Mouse (Mus musculus): ENCODE results near the gene Rnf141.
A peak's percentile ranks its signal among the peaks of the same experiment; 100 is the strongest.

Rnf141 gene

GRCm38 (mm10) chr7:110833024-110833423 is 11.2 kb downstream of the Rnf141 start:
- no peak for DNase-seq (ENCODE audit: low spot score)

- no peak for DNase-seq (ENCODE audit: low spot score)
These were observed 20.0 kb downstream of the Rnf141 start for GRCm38 (mm10) chr7:110823995-110824953.

GRCm38 (mm10) chr7:110823593-110823992 is 20.7 kb downstream of the Rnf141 start:
- DNase-seq (ENCODE audit: low spot score), result no peak

GRCm38 (mm10) chr7:110823076-110823475 is 21.2 kb downstream of the Rnf141 start:
- no peak for DNase-seq (ENCODE audit: low spot score)

- no peak for DNase-seq (ENCODE audit: low spot score)
These were observed 22.2 kb downstream of the Rnf141 start for GRCm38 (mm10) chr7:110822055-110822454.

GRCm38 (mm10) chr7:110821653-110822052 is 22.6 kb downstream of the Rnf141 start:
- no peak for DNase-seq (ENCODE audit: low spot score)

- DNase-seq (ENCODE audit: low spot score), result no peak
These were observed 23.2 kb downstream of the Rnf141 start for GRCm38 (mm10) chr7:110821068-110821467.

- no peak for DNase-seq (ENCODE audit: low spot score)
These were observed 25.4 kb downstream of the Rnf141 start for GRCm38 (mm10) chr7:110818787-110819350.

- no peak for DNase-seq (ENCODE audit: low spot score)
These were observed 26.1 kb downstream of the Rnf141 start for GRCm38 (mm10) chr7:110818206-110818605.

GRCm38 (mm10) chr7:110816037-110816436 is 28.2 kb downstream of the Rnf141 start:
- DNase-seq (ENCODE audit: low spot score), result no peak

GRCm38 (mm10) chr7:110813983-110814382 is 30.3 kb downstream of the Rnf141 start:
- DNase-seq (ENCODE audit: low spot score), result no peak

GRCm38 (mm10) chr7:110811529-110811928 is 32.7 kb downstream of the Rnf141 start:
- no peak for DNase-seq (ENCODE audit: low spot score)

GRCm38 (mm10) chr7:110810995-110811394 is 33.3 kb downstream of the Rnf141 start:
- DNase-seq (ENCODE audit: low spot score), result no peak

- DNase-seq (ENCODE audit: low spot score), result no peak
These were observed 34.4 kb downstream of the Rnf141 start for GRCm38 (mm10) chr7:110809585-110810557.

GRCm38 (mm10) chr7:110808962-110809361 is 35.3 kb downstream of the Rnf141 start:
- no peak for DNase-seq (ENCODE audit: low spot score)

- DNase-seq (ENCODE audit: low spot score), result no peak
These were observed 36.7 kb downstream of the Rnf141 start for GRCm38 (mm10) chr7:110807460-110808030.

- no peak for DNase-seq (ENCODE audit: low spot score)
These were observed 40.0 kb downstream of the Rnf141 start for GRCm38 (mm10) chr7:110804266-110804665.

GRCm38 (mm10) chr7:110803131-110803530 is 41.1 kb downstream of the Rnf141 start:
- no peak for DNase-seq (ENCODE audit: low spot score)

- DNase-seq (ENCODE audit: low spot score), result peak; percentile 73
These were observed 43.2 kb downstream of the Rnf141 start for GRCm38 (mm10) chr7:110801028-110801427.

GRCm38 (mm10) chr7:110797722-110798409 is 46.4 kb downstream of the Rnf141 start:
- no peak for DNase-seq (ENCODE audit: low spot score)

- no peak for DNase-seq (ENCODE audit: low spot score)
These were observed 47.7 kb downstream of the Rnf141 start for GRCm38 (mm10) chr7:110796367-110797051.

All from urinary bladder, postnatal 25 days (tissue).